Mouse (Mus musculus) hematopoietic stem cell, adult 5-6 weeks (primary cell): ENCODE results near the gene Pgbd5. TPM values are rescaled to one million over a fixed set of nuclear protein-coding genes. Genes with fewer than 3 reads are reported as not detected.
"Not testable (repeated sequence)": the region's sequence is repeated elsewhere in the genome, so short reads cannot be mapped to it uniquely, and the experiment has no call there.

Experiments
- ATAC-seq, 2 experiments: fragments of 125-278 bp in 1 of 2; replicated peaks in 1 of 2; 2 replicates each; pipeline ENCODE4 v1.8.0; 2016 to 2017; ENCODE audit warnings: inconsistent platforms in 2 of 2, mild to moderate bottlenecking in 2 of 2, moderate number of reproducible peaks in 2 of 2, low read depth in 1 of 2, moderate TSS enrichment in 1 of 2; ENCODE audit not compliant: low FRiP score in 2 of 2, poor library complexity in 2 of 2, severe bottlenecking in 2 of 2, insufficient read depth in 1 of 2, low TSS enrichment in 1 of 2
- total RNA-seq: library from RNA; stranded (forward); fragments of 172-1452, 232-1000 nt; gene quantifications from 2 replicates; pipeline ENCODE4 v1.2.3, GENCODE M21; 2017

Gene Pgbd5
- total RNA-seq, 1 experiment from 2014 or later, result not detected

DNA sequence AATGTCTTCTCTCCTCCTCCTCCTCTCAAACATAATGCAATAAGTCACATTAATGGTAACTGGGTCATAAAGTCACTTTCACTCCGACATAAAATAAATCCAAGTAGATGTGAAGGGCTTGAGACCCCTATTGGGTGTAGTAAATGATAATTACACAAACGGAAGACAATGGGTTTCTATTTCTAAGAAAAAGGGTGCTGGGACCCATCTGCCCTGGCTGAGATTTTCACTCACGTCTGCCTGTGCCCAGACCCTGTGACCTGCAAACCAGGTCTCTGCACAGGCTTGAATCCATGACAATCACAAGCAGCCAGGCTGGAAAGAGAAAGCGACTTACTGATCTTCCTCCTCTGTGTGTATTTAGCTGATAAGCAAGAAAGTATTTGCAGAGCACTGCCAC is 4.3 kb downstream of the Pgbd5 start:
- ATAC-seq, result no peak

DNA sequence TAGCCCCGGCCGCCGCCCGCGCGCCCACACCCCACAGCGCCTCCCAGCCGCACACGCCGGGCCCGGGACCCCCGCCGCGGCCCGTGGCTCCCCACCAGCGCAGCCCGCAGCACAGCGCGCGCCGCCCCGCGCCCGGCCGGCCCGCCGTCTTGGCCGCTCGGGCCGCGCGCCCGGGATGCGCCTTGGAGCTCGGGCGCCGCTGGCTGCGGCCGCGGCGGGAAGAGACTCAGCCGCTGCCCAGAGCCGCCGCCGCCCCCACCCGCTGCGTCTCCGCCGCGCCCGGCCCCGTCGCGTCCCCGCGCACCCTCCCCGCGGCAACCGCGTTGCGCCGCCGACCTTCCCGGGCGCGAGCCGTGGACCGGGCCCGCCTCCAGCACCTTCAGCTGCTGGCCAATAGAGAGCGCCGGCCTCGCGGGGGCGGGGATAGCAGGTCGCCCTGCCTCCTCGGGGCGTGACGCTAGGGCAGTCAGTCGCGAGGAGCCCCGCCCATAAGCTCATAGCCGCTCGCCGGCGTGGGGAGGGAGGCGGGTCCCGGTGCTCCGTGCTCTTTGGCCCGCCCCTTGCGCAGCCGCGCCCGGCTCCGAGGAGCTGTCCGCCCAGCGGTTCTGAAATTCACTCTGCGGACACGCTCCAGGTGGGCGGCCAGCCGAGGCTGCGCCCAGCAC is 5.2 kb downstream of the Pgbd5 start:
- peak; percentile 98 to 99 for ATAC-seq

DNA sequence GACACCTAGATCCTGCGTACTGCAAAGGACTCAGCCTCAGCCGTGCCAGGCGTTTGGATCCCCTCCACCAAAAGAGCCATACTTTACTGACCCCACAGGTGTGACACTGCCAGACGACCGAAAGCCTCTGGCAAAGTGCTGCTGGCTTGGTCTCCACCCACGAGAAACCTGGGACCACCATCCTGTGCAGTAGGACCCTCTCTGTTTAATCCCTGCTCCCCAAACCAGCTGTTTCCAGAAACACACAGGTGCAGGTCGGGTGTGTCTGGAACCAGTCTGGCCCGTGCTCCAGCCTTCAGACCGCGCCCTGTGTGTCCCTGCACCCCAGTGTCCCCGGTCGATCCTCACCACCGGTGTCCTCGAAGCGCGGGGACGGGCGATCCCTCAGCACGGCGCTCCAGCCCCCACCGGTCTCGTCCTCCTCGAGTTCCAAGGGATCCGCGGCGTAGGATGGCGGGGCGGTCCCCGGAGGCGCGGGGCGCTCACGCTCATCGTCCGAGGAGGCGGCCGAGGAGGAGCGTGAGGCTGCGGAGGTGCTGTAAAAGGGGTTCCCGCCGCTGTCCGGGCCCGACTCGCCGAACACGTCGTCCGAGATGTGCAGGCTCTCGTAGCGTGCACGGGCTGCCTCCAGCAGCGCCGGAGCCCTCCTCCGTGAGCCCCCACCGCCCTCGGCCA is 5.9 kb downstream of the Pgbd5 start:
- ATAC-seq, result no peak

DNA sequence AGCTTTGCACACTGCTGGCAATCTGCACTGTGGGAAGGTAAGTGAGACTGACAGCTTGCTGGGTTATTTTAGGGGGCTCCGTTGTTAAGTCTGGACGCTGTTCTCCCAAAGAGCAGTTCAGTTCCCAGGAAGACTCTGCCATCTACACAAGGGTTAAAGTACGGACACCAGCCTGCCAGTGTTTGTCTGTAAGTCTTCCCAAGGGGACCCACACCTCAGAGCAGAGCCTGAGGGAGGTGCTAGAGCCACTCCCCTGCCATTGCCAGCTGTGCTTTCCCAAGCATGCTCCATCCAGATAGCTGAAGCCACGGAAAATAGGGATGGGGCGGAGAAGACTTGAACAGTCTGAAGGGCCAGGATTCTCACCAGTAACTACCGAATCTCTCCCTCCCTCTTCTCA is 8.6 kb downstream of the Pgbd5 start:
- no peak for ATAC-seq

DNA sequence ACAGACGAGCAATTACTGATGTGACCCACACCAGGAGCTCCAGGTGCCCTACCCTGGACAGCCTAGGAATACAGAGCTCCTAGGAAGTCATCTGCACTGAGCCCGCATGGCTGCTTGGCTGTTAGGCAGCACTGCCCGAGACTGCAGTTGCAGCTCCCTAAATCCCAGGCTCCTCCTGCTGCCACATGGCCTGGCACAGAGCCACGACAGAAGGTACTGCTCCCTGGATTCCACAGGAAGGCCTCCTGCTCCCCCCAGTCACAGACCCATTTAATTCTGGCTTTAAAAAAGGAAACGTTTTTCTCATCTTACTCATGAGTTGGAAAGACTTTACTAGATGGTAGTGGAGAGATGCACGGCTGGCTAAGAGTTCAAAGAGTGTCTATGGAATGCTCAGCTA is 10.0 kb downstream of the Pgbd5 start:
- no peak for ATAC-seq

DNA sequence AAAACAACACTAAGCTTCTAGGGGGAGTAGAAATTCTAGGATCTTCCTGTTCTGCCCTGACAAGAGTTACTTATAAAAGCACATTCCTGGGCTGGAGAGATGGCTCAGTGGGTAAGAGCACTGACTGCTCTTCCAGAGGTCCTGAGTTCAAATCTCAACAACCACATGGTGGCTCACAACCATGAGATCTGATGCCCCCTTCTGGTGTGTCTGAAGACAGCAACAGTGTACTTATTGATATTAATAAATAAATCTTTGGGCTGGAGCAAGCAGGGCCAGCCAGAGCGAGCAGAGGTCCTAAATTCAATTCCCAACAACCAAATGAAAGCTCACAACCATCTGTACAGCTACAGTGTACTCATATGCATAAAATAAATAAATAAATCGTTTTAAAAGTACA is 10.7 kb downstream of the Pgbd5 start:
- ATAC-seq, result not testable (repeated sequence)

DNA sequence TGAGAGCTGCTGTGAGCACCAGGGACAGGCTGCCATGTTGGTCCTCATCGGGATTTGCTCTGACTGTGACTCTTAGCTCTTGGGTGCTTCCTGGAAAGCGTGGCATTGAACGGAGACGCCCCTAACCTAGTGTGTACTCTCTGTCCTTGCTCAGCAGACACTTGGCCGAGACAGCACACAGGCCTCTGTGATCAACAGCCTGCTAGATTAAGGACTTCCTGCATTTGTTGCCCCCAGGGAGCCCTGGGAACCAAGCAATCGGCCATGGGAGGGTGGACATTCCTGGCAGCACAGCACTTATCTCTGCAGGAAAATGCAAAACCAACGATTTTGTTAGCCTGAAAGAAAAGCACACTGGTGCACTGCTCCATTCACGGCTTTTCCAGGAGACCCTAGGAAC is 18.0 kb downstream of the Pgbd5 start:
- ATAC-seq, result no peak

DNA sequence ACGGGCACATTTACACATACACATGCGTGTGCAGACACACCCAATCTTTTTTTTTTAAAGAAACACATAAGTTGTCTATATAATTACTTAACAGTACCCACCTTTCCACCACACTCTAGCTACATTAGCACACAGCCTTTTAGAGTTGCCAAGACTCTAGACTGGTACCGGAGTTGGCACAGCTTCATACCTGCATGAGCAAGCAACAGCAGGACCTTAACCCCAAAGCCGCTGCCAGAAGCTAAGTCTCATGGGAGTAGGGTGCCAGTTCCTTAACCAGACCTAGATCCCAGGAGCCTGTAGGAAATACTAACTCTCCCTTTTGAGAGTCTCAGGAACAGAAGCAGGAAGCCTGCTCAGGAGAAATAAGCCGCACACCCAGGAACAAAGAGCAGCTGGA is 20.5 kb downstream of the Pgbd5 start:
- ATAC-seq, result no peak

DNA sequence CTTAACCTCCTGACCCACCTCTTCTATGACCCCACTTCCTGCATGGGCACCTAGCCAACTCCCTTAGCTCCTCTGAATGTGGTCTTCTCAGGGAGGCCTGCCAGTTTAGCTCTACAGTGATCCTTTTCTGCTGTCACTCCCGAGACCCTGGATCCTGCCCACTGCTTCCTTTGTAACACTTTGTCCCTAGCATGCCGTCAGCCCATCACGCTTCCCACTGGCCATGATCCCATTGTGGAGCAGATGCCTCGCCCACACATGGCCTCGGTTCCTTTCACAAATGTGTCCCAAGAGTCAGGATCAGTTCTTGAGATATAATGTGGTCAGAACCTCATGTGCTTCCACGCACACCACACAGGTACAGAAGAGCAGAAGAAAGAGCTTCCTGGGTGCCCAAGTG is 21.3 kb downstream of the Pgbd5 start:
- no peak for ATAC-seq

DNA sequence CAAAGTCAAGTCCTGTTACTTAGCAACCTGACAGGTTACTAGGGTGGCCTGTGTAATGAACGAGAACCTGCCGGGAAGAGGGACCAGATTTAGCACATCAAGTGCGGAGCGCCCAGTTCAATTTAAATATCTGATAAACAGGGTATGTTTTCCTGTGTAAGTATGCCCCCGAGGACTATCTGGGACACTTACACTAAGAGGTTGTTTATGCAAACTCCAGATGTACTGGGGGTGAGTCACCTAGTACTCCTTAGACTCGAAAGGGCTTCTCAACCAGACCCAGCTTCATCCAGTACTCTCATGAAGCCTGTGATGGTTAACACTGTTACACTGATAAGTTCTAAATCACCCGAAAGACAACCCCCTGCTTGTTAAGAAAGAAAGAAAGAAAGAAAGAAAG is 22.8 kb downstream of the Pgbd5 start:
- no peak for ATAC-seq

DNA sequence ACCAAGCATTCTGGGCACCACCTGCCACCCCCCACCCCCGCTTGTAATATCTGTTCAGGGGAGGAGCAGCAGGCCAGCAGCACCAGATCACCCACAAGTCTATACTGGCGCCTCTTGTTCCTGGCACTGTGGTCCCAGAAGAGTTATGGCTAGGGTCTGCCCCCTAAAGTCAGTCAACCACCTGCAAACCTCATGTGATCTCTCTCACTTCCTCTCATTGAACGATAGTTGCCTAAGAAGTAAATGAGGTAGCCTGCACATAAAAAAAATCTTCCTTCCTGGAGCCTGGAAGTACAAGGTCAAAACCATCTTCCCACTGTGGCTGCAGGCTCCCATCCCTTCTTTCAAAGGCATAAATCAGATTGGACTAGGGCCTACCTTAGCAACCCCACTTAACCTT is 23.7 kb downstream of the Pgbd5 start:
- ATAC-seq, result no peak

DNA sequence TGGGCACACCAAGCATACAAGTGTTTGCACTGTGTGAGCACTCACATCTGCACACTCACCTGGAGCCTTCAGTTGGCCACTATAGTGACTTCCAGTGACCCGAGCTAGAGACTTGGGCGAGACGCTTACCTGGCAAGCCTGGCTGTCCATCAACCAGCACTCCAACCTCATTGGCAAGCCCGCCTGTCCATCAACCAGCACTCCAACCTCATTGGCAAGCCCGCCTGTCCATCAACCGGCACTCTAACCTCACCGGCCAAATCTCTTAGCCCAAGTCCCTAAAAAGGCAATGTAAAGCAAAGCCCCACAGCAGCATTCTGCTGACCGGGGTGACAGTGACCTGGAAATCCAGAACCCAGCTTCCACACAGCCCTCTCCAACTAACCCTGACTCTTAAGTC is 24.5 kb downstream of the Pgbd5 start:
- ATAC-seq, result no peak

DNA sequence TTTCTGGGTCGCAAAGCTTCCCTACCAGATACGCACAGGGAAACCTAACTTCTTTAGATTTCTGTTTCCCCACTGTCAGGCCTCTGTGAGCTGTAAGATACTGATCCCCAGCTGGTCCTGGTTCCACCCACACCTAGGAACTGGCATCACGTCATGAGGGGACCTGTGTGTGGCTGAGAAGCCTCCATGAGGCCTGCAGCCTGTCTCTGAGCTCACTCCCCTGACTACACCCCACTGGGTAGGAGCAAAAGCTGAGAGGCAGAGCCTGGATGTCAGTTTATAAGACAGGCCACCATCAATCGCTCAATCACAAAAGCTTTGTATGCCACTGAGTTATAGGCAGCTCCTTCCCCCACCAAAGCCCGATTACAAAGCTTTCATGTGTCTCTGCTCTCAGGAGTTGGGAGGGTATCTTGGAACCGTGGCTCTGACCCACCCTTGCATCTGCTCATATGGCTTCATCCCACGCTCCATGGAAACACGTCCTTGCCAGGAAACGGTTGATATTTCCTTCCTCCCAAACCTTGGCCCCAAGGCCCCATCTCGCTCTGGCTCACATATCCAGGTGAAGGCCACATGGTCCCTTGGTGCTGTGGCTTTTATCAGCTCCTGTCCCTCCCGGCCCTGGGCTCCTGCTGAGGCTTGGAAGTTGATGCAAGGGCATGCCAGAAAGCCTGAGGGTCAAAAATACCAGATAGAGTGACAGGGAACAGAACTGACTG is 26.1 kb downstream of the Pgbd5 start:
- no peak for ATAC-seq

DNA sequence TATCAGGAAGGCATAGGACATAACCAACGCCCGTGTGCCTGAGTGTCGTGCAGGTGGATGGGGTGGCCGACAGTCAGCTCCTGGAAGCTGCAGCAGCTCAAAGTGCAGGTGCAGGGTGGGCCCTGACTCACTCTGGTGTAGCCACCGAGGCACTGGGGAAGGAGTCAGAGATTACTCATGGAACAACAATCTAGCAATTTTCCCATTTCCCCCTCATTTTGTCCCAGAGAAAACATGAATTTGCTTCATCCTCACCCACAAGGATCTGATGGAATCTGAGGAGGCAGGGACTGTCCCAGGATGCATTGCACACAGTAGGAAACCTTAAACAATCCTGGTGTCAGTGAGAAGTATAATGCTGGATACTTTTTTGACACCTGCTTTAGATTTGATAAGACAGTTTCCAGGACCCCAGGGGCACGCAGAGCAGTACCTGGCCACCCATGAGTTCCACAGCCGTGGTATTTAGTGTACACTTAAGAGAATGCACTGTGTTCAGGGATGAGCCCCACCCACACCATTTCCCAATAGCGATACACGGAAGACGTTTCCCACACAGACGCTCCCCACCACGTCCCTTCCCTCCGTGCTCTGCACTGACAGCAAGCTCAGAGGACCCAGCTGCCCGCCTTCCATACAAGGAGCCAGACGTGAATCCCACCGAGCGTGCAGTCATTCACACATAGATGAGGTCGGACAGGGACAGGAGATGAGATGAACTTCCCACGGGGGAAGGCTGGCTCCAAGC is 26.8 kb downstream of the Pgbd5 start:
- ATAC-seq, result no peak

DNA sequence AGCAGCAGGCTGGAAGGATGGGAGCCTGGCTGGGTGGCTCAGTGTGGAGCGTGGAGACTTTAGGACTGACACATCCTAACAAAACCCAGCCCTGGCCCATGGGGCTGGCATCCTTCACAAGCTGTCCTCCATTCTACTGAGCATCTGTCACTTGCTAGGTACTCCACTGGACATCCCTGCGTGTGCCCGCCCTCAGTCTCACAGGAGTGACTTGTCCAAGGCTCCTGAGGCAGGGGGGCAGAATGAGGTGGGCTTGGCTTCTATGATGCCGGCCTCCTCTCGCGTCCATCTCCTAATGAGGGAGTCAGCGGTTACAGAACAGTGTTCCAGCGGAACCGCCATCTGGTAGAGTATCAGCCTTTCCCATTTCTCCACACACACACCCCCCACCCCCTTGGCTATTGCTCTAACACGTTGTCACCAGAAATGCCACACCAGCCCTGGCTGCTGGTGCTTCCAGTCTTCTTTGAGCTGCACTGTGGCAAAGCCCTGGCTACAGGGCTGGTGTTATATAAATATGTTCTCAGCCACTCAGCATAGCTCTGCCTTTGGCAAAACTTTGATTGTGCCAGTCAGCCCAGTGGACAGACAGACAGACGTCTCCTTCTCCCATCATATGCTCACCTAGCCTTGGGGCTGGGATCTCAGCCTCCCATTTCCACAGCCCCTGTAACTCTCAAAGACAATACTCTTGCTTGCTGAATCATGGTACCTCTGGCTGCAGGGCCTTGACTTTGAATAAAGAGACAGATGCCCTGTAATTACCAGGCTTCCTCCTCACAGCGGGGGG is 34.8 kb downstream of the Pgbd5 start:
- ATAC-seq, result no peak

DNA sequence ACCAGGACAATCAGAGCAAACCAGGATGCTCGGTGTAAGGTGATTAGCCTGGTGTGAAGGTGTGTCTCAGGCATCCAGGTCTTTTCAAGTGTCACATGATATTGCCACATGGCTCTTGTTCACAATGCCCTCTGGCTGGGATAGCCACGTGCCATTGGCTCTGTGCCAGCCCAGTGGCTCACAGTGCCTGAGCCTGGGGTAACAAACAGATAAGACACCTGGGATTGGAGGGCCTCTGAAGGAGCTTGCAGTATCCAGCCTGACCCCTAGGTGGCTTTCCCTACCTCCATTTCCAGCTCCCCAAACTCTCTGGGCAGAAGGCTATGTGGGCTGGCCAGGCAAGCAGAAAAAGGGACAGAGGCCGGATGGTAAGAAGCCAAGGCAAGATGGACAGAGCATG is 35.6 kb downstream of the Pgbd5 start:
- 0 out of 4 replicates have a peak, but pooled peaks have one; percentile 36 to 37 for ATAC-seq

DNA sequence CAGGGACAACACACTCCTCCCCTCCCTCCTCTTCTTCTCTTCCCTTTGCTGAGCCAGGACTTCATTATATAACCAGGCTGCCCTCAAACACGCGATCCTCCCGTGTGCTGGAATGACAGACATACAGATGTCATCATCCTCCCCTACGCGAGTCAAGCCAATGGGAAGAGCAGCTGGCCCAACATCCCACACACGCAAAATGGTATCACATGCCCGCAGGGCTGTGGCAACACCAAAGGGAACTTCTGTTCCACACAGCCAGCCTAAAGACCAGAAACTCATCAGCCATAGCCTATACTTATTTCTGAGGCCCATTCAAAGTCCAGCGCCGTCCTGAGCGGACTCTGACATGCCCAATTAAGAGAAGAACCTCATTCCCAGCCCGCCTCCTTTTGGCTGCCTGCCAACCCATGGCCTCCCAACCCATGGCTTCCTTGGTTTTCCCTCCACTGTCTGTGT is 40.0 kb downstream of the Pgbd5 start:
- no peak for ATAC-seq
